23 mouse cellular contexts compared by ENCODE assay signal in the genomic region with DNA sequence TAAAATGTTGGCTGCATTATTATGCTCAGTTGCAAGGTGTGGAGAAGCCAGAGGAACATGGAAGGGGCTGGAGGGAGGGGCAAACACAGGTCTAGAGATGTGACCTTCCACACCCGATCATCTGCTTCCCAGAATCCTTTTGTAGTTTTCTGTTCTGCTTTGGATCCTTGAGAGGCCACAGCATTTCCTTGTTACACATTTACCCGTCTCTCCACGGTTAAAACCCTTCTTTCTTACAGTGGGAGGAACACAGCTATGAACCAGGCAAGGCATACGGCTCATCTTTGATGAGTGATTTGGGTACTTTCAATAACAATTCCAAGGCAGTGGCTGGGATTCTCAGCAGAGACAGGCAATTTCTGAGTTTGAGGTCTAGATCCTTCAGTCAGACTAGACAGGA.
"Had no signal": no experiment of that assay in that cellular context is flagged by ENCODE, and none has a peak within 500 bp of the region (broad histone marks: within the 10 kb centered on the region; RNA-seq: fewer than 3 reads in every experiment).

No protein-coding gene starts in this region.

- H3K9me3 ChIP-seq: intestine, embryonic 15.5 days; limb, embryonic 13.5 days; limb, embryonic 15.5 days; liver, embryonic 12.5 days had no signal

- H3K27ac ChIP-seq: gastrocnemius, adult 2 months; heart, adult 2 months; hindbrain, embryonic 10.5 days; hindbrain, embryonic 12.5 days; hindbrain, embryonic 14.5 days; intestine, embryonic 15.5 days; layer of hippocampus, adult 2 months; left cerebral cortex, adult 2 months; limb, embryonic 13.5 days; limb, embryonic 15.5 days; liver, embryonic 12.5 days; liver, embryonic 14.5 days had no signal

- DNase-seq: gastrocnemius, adult 2 months; gastrocnemius, postnatal 10 days; gastrocnemius, postnatal 25 days; heart, adult 2 months; heart, postnatal 10 days; heart, postnatal 4 days; left cerebral cortex, postnatal 4 days; lung, adult 18-20 months had no signal

- ATAC-seq: forebrain, embryonic 16.5 days; hindbrain, embryonic 16.5 days; inflammation-experienced regulatory T-cells, adult 6 months; intestine, embryonic 15.5 days; intestine, postnatal 0 days; liver, embryonic 12.5 days had no signal

- H3K9ac ChIP-seq: heart, embryonic 12.5 days; hindbrain, embryonic 12.5 days; hindbrain, embryonic 14.5 days; intestine, embryonic 15.5 days; limb, embryonic 13.5 days; limb, embryonic 15.5 days; liver, embryonic 12.5 days; liver, embryonic 14.5 days had no signal

- H3K36me3 ChIP-seq: heart, embryonic 12.5 days; hindbrain, embryonic 10.5 days; hindbrain, embryonic 12.5 days; intestine, embryonic 15.5 days; limb, embryonic 13.5 days; limb, embryonic 15.5 days; liver, embryonic 12.5 days had no signal

- H3K4me2 ChIP-seq: heart, embryonic 12.5 days; hindbrain, embryonic 12.5 days; hindbrain, embryonic 14.5 days; intestine, embryonic 15.5 days; limb, embryonic 13.5 days; limb, embryonic 15.5 days; liver, embryonic 12.5 days had no signal

- H3K4me1 ChIP-seq: hindbrain, embryonic 10.5 days; hindbrain, embryonic 12.5 days; limb, embryonic 13.5 days had no signal

- H3K4me3 ChIP-seq: gastrocnemius, adult 2 months; heart, adult 2 months; heart, embryonic 12.5 days; hindbrain, embryonic 10.5 days; hindbrain, embryonic 12.5 days; intestine, embryonic 15.5 days; layer of hippocampus, adult 2 months; left cerebral cortex, adult 2 months; limb, embryonic 13.5 days; limb, embryonic 15.5 days; liver, embryonic 12.5 days had no signal

- H3K27me3 ChIP-seq: heart, embryonic 12.5 days; hindbrain, embryonic 12.5 days; intestine, embryonic 15.5 days; limb, embryonic 13.5 days; limb, embryonic 15.5 days; liver, embryonic 12.5 days had no signal
